Mouse (Mus musculus) forebrain, embryonic 11.5 days (tissue): Measurements from ENCODE around the gene Gm20388. TPM values are rescaled to one million over a fixed set of nuclear protein-coding genes. Genes with fewer than 3 reads are reported as not detected.

Source experiments
- ATAC-seq: fragments of 200-750 bp; cut with Nextera tagmentation; replicated peaks from 2 replicates; pipeline ENCODE4 v1.8.0; 2017; ENCODE audit warnings: moderate TSS enrichment; ENCODE audit not compliant: low FRiP score
- DNase-seq: peaks from one replicate; pipeline ENCODE4 v3.0.0-alpha.2; 2017; ENCODE audit warnings: low spot score
- H3K27ac ChIP-seq: fragments of 300-500 bp; sonication (generic); 2 replicates; pipeline ENCODE4 v1.5.1; 2014; ENCODE audit warnings: low read depth, low read length
- H3K27me3 ChIP-seq: fragments of 300-500 bp; sonication (generic); 2 replicates; pipeline ENCODE4 v1.6.1; 2014; ENCODE audit warnings: mild to moderate bottlenecking, low read length, mixed read lengths; ENCODE audit not compliant: control insufficient read depth, insufficient read depth
- H3K36me3 ChIP-seq: fragments of 300-500 bp; sonication (generic); 2 replicates; pipeline ENCODE4 v1.6.1; 2014; ENCODE audit warnings: mild to moderate bottlenecking, low read length, moderate library complexity, mixed read lengths; ENCODE audit not compliant: control insufficient read depth, insufficient read depth
- H3K4me1 ChIP-seq: fragments of 300-500 bp; sonication (generic); replicated peaks from 2 replicates; pipeline ENCODE4 v1.6.1; 2014; ENCODE audit warnings: low read length, mixed read lengths; ENCODE audit not compliant: control insufficient read depth, insufficient read depth
- H3K4me2 ChIP-seq: fragments of 300-500 bp; sonication (generic); 2 replicates; pipeline ENCODE4 v1.6.1; 2014; ENCODE audit warnings: low read depth, mild to moderate bottlenecking, low read length, moderate library complexity, mixed read lengths; ENCODE audit not compliant: severe bottlenecking
- H3K4me3 ChIP-seq: fragments of 300-500 bp; sonication (generic); 2 replicates; pipeline ENCODE4 v1.5.1; 2014; ENCODE audit warnings: low read depth, low read length
- H3K9ac ChIP-seq: fragments of 300-500 bp; sonication (generic); 2 replicates; pipeline ENCODE4 v1.6.1; 2014; ENCODE audit warnings: low read length
- H3K9me3 ChIP-seq: fragments of 300-500 bp; sonication (generic); 2 replicates; pipeline ENCODE4 v1.6.1; 2016; ENCODE audit warnings: low read length, mixed read lengths; ENCODE audit not compliant: control insufficient read depth
- WGBS: fragments of 180-500 bp; shearing (Covaris S2); extraction: QIAGEN DNeasy Blood & Tissue Kit; methylation state at CpG from one replicate; pipeline ENCODE4 v1.1.7; 2014; 5-methylcytosine and 5-hydroxymethylcytosine counted together
- polyA plus RNA-seq: library from polyadenylated mRNA; unstranded; fragments of >200 nt; fragmentation: Nextera tagmentation; extraction: Ambion mirVana; gene quantifications from 2 replicates; pipeline ENCODE4 v1.2.1, GENCODE M21; 2014

The Gm20388 gene
- polyA plus RNA-seq, 1 experiment from 2014 or later = not detected

- Histone ChIP-seq H3K9ac (peak overlapping the region; percentile 95), H3K36me3 (no peaks in the 10 kb centered on the region), H3K9me3 (no peaks in the 10 kb centered on the region), H3K4me1 (peaks cover 40% of the 10 kb centered on the region), H3K27ac (peak overlapping the region; percentile 100), H3K4me3 (peak overlapping the region; percentile 87), H3K27me3 (peaks cover 2% of the 10 kb centered on the region), H3K4me2 (peak overlapping the region; percentile 97)
- WGBS = 13% methylated on average over 21 of the region's 21 CpGs
- ATAC-seq = no peak
- no peak for DNase-seq
Observed at GRCm38 (mm10) chr8:120485551-120486476, 575.2 kb downstream of the Gm20388 start.

DNA sequence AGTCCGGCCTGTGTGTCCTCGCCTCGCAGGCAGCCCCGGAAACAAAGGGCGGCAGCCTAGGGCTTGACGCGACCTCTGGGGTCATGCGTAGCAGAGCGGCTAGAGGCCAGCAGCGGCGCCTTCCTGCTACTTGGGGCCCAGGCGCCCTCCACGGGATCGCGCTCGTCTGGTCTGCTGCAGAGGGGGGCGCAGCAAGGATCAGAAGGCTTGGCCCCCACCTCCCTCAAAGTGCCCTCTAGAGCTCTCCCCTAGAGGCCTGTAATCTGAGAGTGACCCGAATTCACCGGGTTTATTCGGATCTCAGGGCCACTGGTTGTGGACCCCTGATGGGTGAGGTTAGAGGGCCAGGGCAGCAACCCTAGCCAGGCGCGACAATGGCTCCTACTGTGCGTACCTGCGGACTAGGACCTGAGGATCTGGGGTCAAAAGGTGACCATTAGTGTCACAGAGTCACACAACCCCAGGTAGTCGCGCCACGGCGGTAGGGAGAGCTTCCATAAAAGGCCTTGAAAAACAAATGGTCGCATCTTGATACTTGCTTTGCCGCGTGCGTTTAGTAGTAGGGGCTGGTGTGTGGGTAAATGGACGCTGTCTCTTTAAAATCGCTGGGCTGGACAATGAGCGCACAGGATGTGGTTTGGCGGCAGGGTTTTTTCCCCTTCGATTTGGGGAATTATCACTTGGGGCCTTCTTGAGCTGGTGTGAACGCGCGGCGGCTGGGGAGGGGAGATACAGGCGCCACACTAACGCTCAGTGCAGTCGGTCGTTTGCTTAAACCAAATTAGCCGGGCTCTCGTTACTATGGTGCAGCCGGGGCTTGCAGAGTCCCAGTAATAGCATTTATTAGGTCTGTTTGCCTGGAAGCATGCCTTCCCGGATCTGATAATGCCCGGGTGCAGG is 576.1 kb downstream of the Gm20388 start:
- H3K27me3 ChIP-seq = peaks cover 2% of the 10 kb centered on the region
- DNase-seq = peak; percentile 85
- peak overlapping the region; percentile 100 for H3K27ac ChIP-seq
- H3K4me3 ChIP-seq = peak overlapping the region; percentile 87
- H3K9me3 ChIP-seq = no peaks in the 10 kb centered on the region
- H3K4me1 ChIP-seq = peaks cover 47% of the 10 kb centered on the region
- H3K4me2 ChIP-seq = peak overlapping the region; percentile 97
- under 1% methylated on average over 49 of the region's 50 CpGs for WGBS
- H3K36me3 ChIP-seq = no peaks in the 10 kb centered on the region
- H3K9ac ChIP-seq = peak overlapping the region; percentile 95
- ATAC-seq = peak; percentile 16

DNA sequence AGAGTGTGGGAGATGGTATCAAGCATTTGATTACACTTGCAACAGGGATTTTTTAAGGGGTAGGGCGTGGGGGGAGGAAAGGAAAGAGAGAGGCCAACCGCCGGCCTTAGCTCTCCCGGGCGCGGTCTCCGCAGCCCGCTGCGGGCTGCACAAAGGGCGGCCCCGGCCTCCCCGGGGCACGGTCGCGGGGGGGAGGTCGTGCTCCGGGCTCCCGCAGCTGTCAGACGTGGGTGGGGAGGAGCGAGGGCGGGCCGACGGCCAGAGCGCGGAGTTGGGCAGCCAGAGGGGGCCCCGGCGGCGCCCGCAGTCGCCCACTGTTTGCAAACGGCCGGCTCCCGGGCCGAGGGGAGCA is 576.7 kb downstream of the Gm20388 start:
- Histone ChIP-seq H3K4me1 (peaks cover 51% of the 10 kb centered on the region), H3K9ac (peak overlapping the region; percentile 95), H3K4me2 (peak overlapping the region; percentile 97), H3K27ac (peak overlapping the region; percentile 100), H3K9me3 (no peaks in the 10 kb centered on the region), H3K27me3 (peaks cover 2% of the 10 kb centered on the region), H3K4me3 (peak overlapping the region; percentile 87), H3K36me3 (no peaks in the 10 kb centered on the region)
- ATAC-seq = no peak; the same call in none of the 2 replicates
- DNase-seq = no peak
- WGBS = 0% methylated on average over 33 of the region's 34 CpGs

GRCm38 (mm10) chr8:120487729-120488510 is 577.3 kb downstream of the Gm20388 start:
- ATAC-seq (peak; percentile 67), DNase-seq (peak; percentile 92)
- 0% methylated on average over 48 of the region's 55 CpGs for WGBS
- Histone ChIP-seq H3K4me2 (peak overlapping the region; percentile 97), H3K36me3 (no peaks in the 10 kb centered on the region), H3K27ac (peak overlapping the region; percentile 100), H3K27me3 (peaks cover 2% of the 10 kb centered on the region), H3K4me1 (peaks cover 54% of the 10 kb centered on the region), H3K4me3 (peak overlapping the region; percentile 87), H3K9ac (peak overlapping the region; percentile 95), H3K9me3 (no peaks in the 10 kb centered on the region)

DNA sequence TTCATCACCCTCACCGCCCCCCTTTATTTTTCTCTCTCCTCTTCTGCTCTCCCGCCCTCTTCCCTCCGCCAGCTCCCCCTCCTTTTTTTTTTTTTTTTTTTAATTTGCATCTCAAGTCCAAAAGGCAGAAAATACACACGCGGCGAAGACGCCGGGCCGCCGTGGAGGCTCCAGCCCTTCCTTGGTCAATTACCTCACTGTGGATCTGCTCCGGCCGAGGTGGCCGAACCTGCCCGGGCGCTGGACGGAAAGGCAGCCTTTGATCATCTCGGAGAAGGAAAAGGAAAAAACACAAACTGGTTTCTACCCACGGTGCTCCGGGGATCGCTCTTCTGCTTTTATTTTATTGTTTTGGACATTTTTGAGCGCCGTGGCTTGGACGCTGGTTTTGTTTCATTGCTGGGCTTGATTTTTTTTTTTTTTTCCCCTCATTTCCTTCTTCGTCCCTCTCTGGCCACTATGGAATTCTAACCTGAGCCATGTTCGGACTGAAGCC is 578.0 kb downstream of the Gm20388 start:
- Histone ChIP-seq H3K4me2 (peak overlapping the region; percentile 97), H3K27me3 (peaks cover 2% of the 10 kb centered on the region), H3K27ac (peak overlapping the region; percentile 100), H3K4me3 (peak overlapping the region; percentile 87), H3K36me3 (no peaks in the 10 kb centered on the region), H3K4me1 (peaks cover 57% of the 10 kb centered on the region), H3K9ac (peak overlapping the region; percentile 95), H3K9me3 (no peaks in the 10 kb centered on the region)
- no peak for ATAC-seq
- WGBS = 0% methylated on average over 25 of the region's 25 CpGs
- peak; percentile 80 for DNase-seq

GRCm38 (mm10) chr8:120489142-120489754 is 578.6 kb downstream of the Gm20388 start:
- Histone ChIP-seq H3K9me3 (no peaks in the 10 kb centered on the region), H3K36me3 (no peaks in the 10 kb centered on the region), H3K27ac (peak overlapping the region; percentile 100), H3K4me2 (peak overlapping the region; percentile 97), H3K4me3 (peak overlapping the region; percentile 87), H3K27me3 (peaks cover 2% of the 10 kb centered on the region), H3K4me1 (peaks cover 60% of the 10 kb centered on the region), H3K9ac (peak overlapping the region; percentile 95)
- DNase-seq (peak; percentile 74), ATAC-seq (no peak)
- WGBS = under 1% methylated on average over 73 of the region's 73 CpGs

GRCm38 (mm10) chr8:120489771-120490281 is 579.2 kb downstream of the Gm20388 start:
- H3K4me2 ChIP-seq = peak overlapping the region; percentile 97
- no peaks in the 10 kb centered on the region for H3K9me3 ChIP-seq
- WGBS = 2% methylated on average over 15 of the region's 15 CpGs
- peak overlapping the region; percentile 87 for H3K4me3 ChIP-seq
- peaks cover 60% of the 10 kb centered on the region for H3K4me1 ChIP-seq
- ATAC-seq (no peak), DNase-seq (no peak)
- peak overlapping the region; percentile 100 for H3K27ac ChIP-seq
- peak overlapping the region; percentile 95 for H3K9ac ChIP-seq
- H3K36me3 ChIP-seq = no peaks in the 10 kb centered on the region
- peaks cover 2% of the 10 kb centered on the region for H3K27me3 ChIP-seq
